Comparison of ENCODE assay signal across 8 mouse cellular contexts in genomic region chr6:86356956-86357355, GRCm38 (mm10).
"Had no signal": no experiment of that assay in that cellular context is flagged by ENCODE, and none has a peak within 500 bp of the region (broad histone marks: within the 10 kb centered on the region; RNA-seq: fewer than 3 reads in every experiment).

No protein-coding gene starts in this region.

- DNase-seq: kidney, adult 18-20 months; kidney, postnatal 10 days; kidney, postnatal 4 days; left cerebral cortex, postnatal 4 days; lung, adult 18-20 months; midbrain, embryonic 14.5 days; right cerebral cortex, adult 18-20 months; right cerebral cortex, postnatal 25 days had no signal
